Mouse (Mus musculus): ENCODE results near the gene Mat2a. TPM values are rescaled to one million over a fixed set of nuclear protein-coding genes. Genes with fewer than 3 reads are reported as not detected.
A peak's percentile ranks its signal among the peaks of the same experiment; 100 is the strongest.

The Mat2a gene
- total RNA-seq, 1 experiment: 407 TPM

DNA sequence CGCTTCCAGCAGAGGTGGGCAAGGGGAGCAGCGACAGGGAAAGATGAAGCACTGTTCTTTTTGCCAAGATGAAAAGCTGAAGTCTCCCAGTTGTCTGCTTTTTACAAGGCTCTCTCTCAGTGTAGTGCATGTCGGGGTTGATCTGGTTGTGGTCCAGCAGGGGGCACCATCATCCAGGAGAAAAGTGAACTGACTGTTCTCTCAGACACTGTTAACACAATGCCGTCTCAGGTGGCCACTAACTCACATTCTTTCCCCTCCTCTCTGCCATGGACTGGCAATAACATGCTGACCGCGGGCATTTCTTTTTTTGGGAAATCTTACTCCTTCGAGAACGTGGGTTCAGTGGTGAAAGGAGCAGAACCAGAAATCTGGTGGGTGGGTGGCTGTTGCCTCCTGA, 11.3 kb downstream of the Mat2a start:
- TF ChIP-seq HCFC1 (IDR thresholded peaks at IDR 0.05; ENCODE audit: borderline replicate concordance, insufficient read depth, low read length) (no peak), ZNF384 (IDR thresholded peaks at IDR 0.05; ENCODE audit: low read depth, low read length) (no peak), CHD2 (IDR thresholded peaks at IDR 0.05; ENCODE audit: low read depth, low read length) (no peak), ZC3H11A (IDR thresholded peaks at IDR 0.05; ENCODE audit: borderline replicate concordance, low read depth, low read length) (no peak; the same call in none of the 2 replicates), MAFK (IDR thresholded peaks at IDR 0.05; ENCODE audit: insufficient read depth, low read depth, low read length) (no peak)
- H3K27ac ChIP-seq (ENCODE audit: insufficient read depth, low read depth, low read length, poor library complexity, severe bottlenecking): no peak overlapping the region
- H3K4me3 ChIP-seq (ENCODE audit: insufficient read depth in 1 of 2, low read depth in 1 of 2, low read length in 2 of 2, poor library complexity in 1 of 2, severe bottlenecking in 1 of 2): no peak overlapping the region
- H3K9me3 ChIP-seq (ENCODE audit: control insufficient read depth, insufficient read depth, low read depth, low read length): no peaks in the 10 kb centered on the region
- DNase-seq (ENCODE audit: low read depth, low spot score): peak; percentile 72
- H3K9ac ChIP-seq (ENCODE audit: insufficient read depth, low read depth, low read length, poor library complexity, severe bottlenecking): no peak overlapping the region
- H3K4me1 ChIP-seq (ENCODE audit: control insufficient read depth in 2 of 2, insufficient read depth in 2 of 2, low read length in 2 of 2, poor library complexity in 1 of 2): no peaks in the 10 kb centered on the region
- peaks cover 12% of the 10 kb centered on the region for H3K36me3 ChIP-seq (ENCODE audit: control insufficient read depth, insufficient read depth, low read length, poor library complexity, severe bottlenecking)
- in situ Hi-C loops (cut with MboI; ENCODE audit: low sequenced_read_pairs in 2 of 2, unreplicated experiment in 2 of 2): loop anchor here (5.0 kb wide), 1 partner anchor 109 kb away; no protein-coding TSS in a partner anchor

DNA sequence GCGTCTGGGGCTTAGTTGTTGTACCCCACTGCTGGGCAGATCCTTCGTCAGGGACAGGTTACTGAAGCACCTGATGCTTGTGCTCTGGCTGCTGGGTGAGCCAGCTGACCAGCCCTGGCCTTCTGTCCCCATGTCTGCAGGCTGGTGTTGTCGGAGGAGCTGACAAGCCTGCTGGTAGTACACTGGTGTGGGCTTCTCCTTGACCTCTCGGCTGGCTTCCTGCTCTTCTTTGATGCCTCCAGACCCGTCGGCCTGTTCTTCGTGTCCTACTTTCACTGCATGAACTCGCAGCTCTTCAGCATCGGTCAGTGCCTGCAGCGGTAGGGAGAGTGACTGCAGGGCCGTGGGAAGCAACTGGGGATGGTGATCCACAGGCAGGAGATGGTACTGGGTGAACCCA, 13.7 kb downstream of the Mat2a start:
- peaks cover 12% of the 10 kb centered on the region for H3K36me3 ChIP-seq (ENCODE audit: control insufficient read depth, insufficient read depth, low read length, poor library complexity, severe bottlenecking)
- no peak overlapping the region for H3K27ac ChIP-seq (ENCODE audit: insufficient read depth, low read depth, low read length, poor library complexity, severe bottlenecking)
- no peak overlapping the region for H3K4me3 ChIP-seq (ENCODE audit: insufficient read depth in 1 of 2, low read depth in 1 of 2, low read length in 2 of 2, poor library complexity in 1 of 2, severe bottlenecking in 1 of 2)
- no peaks in the 10 kb centered on the region for H3K9me3 ChIP-seq (ENCODE audit: control insufficient read depth, insufficient read depth, low read depth, low read length)
- no peak for DNase-seq (ENCODE audit: low read depth, low spot score)
- no peak for TF ChIP-seq MAFK (IDR thresholded peaks at IDR 0.05; ENCODE audit: insufficient read depth, low read depth, low read length)
- TF ChIP-seq HCFC1 (IDR thresholded peaks at IDR 0.05; ENCODE audit: borderline replicate concordance, insufficient read depth, low read length): no peak
- TF ChIP-seq ZNF384 (IDR thresholded peaks at IDR 0.05; ENCODE audit: low read depth, low read length): no peak
- TF ChIP-seq CHD2 (IDR thresholded peaks at IDR 0.05; ENCODE audit: low read depth, low read length): no peak
- no peak for TF ChIP-seq ZC3H11A (IDR thresholded peaks at IDR 0.05; ENCODE audit: borderline replicate concordance, low read depth, low read length)
- H3K4me1 ChIP-seq (ENCODE audit: control insufficient read depth in 2 of 2, insufficient read depth in 2 of 2, low read length in 2 of 2, poor library complexity in 1 of 2): no peaks in the 10 kb centered on the region
- H3K9ac ChIP-seq (ENCODE audit: insufficient read depth, low read depth, low read length, poor library complexity, severe bottlenecking): no peak overlapping the region
- in situ Hi-C loops (cut with MboI; ENCODE audit: low sequenced_read_pairs in 2 of 2, unreplicated experiment in 2 of 2): loop anchor here (5.0 kb wide), 1 partner anchor 112 kb away; no protein-coding TSS in a partner anchor

DNA sequence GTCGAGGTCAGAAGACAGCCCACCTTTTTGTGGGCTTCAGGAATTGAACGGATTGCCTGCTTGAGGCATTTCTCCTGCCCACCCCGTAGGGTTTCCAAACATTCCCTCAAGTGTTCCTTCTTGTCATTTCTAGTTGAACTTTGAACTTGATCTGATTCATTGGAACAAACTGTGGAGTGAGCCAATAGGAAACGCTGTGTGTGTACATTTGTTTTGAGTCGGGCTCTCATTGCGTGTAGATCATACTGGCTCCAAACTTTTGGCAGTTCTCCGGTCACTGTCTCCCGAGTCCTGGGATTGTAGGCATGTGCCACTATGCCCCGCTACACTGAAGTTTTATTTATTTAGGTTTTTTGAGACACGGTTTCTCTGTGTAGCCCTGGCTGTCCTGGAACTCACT, 18.5 kb downstream of the Mat2a start:
- DNase-seq (ENCODE audit: low read depth, low spot score): no peak
- H3K4me3 ChIP-seq (ENCODE audit: insufficient read depth in 1 of 2, low read depth in 1 of 2, low read length in 2 of 2, poor library complexity in 1 of 2, severe bottlenecking in 1 of 2): no peak overlapping the region
- H3K9ac ChIP-seq (ENCODE audit: insufficient read depth, low read depth, low read length, poor library complexity, severe bottlenecking): no peak overlapping the region
- no peaks in the 10 kb centered on the region for H3K9me3 ChIP-seq (ENCODE audit: control insufficient read depth, insufficient read depth, low read depth, low read length)
- no peak overlapping the region for H3K27ac ChIP-seq (ENCODE audit: insufficient read depth, low read depth, low read length, poor library complexity, severe bottlenecking)
- TF ChIP-seq MAFK (IDR thresholded peaks at IDR 0.05; ENCODE audit: insufficient read depth, low read depth, low read length): no peak
- TF ChIP-seq CHD2 (IDR thresholded peaks at IDR 0.05; ENCODE audit: low read depth, low read length): no peak
- TF ChIP-seq ZNF384 (IDR thresholded peaks at IDR 0.05; ENCODE audit: low read depth, low read length): no peak
- TF ChIP-seq HCFC1 (IDR thresholded peaks at IDR 0.05; ENCODE audit: borderline replicate concordance, insufficient read depth, low read length): no peak
- TF ChIP-seq ZC3H11A (IDR thresholded peaks at IDR 0.05; ENCODE audit: borderline replicate concordance, low read depth, low read length): no peak
- peaks cover 12% of the 10 kb centered on the region for H3K36me3 ChIP-seq (ENCODE audit: control insufficient read depth, insufficient read depth, low read length, poor library complexity, severe bottlenecking)
- in situ Hi-C loops (cut with MboI; ENCODE audit: low sequenced_read_pairs in 2 of 2, unreplicated experiment in 2 of 2): loop anchor here (25.0 kb wide), 1 partner anchor 416 kb away; no protein-coding TSS in a partner anchor
- H3K4me1 ChIP-seq (ENCODE audit: control insufficient read depth in 2 of 2, insufficient read depth in 2 of 2, low read length in 2 of 2, poor library complexity in 1 of 2): no peaks in the 10 kb centered on the region

DNA sequence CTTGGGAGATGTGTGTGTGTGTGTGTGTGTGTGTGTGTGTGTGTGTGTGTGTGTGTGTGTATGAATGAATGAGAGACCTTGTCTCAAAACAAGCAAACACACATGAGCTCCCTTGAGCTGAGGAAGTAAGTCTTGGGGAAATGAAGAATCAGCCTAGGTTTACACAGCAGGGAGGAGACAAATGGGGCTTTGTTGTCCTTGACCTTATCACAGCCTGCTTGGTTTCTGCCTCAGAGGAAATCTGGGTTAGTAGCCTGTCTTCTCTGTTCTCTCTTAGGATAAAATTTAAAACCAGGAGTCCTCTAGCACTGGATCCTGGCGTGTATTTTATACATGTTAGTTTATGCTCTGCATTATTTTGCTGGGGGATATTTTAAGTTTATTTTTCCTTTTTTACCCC, 19.6 kb downstream of the Mat2a start:
- H3K9ac ChIP-seq (ENCODE audit: insufficient read depth, low read depth, low read length, poor library complexity, severe bottlenecking): no peak overlapping the region
- DNase-seq (ENCODE audit: low read depth, low spot score): no peak
- in situ Hi-C loops (cut with MboI; ENCODE audit: low sequenced_read_pairs in 2 of 2, unreplicated experiment in 2 of 2): loop anchor here (25.0 kb wide), 1 partner anchor 417 kb away; no protein-coding TSS in a partner anchor
- peaks cover 10% of the 10 kb centered on the region for H3K36me3 ChIP-seq (ENCODE audit: control insufficient read depth, insufficient read depth, low read length, poor library complexity, severe bottlenecking)
- H3K4me3 ChIP-seq (ENCODE audit: insufficient read depth in 1 of 2, low read depth in 1 of 2, low read length in 2 of 2, poor library complexity in 1 of 2, severe bottlenecking in 1 of 2): no peak overlapping the region
- no peaks in the 10 kb centered on the region for H3K9me3 ChIP-seq (ENCODE audit: control insufficient read depth, insufficient read depth, low read depth, low read length)
- H3K27ac ChIP-seq (ENCODE audit: insufficient read depth, low read depth, low read length, poor library complexity, severe bottlenecking): no peak overlapping the region
- no peak for TF ChIP-seq MAFK (IDR thresholded peaks at IDR 0.05; ENCODE audit: insufficient read depth, low read depth, low read length)
- TF ChIP-seq CHD2 (IDR thresholded peaks at IDR 0.05; ENCODE audit: low read depth, low read length): no peak
- H3K4me1 ChIP-seq (ENCODE audit: control insufficient read depth in 2 of 2, insufficient read depth in 2 of 2, low read length in 2 of 2, poor library complexity in 1 of 2): no peaks in the 10 kb centered on the region

DNA sequence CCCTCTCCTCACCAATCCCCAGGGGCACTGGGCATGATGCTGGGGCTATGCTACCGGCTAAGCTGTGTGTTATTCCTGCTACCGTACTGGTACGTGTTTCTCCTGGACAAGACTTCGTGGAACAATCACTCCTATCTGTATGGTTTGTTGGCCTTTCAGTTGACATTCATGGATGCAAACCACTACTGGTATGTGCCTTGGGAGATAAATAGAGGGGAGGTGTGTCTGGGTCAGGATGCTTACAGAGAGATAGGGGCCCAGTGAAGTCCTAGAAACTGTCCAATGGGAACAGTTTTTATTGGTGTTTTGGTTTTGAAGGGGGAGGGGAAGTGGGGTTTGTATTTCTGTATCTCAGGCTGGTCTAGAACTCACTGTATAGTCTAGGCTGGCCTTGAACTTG, 21.1 kb downstream of the Mat2a start:
- TF ChIP-seq HCFC1 (IDR thresholded peaks at IDR 0.05; ENCODE audit: borderline replicate concordance, insufficient read depth, low read length) (no peak), MAFK (IDR thresholded peaks at IDR 0.05; ENCODE audit: insufficient read depth, low read depth, low read length) (no peak), ZNF384 (IDR thresholded peaks at IDR 0.05; ENCODE audit: low read depth, low read length) (no peak), ZC3H11A (IDR thresholded peaks at IDR 0.05; ENCODE audit: borderline replicate concordance, low read depth, low read length) (no peak), CHD2 (IDR thresholded peaks at IDR 0.05; ENCODE audit: low read depth, low read length) (no peak)
- no peak overlapping the region for H3K4me3 ChIP-seq (ENCODE audit: insufficient read depth in 1 of 2, low read depth in 1 of 2, low read length in 2 of 2, poor library complexity in 1 of 2, severe bottlenecking in 1 of 2)
- H3K4me1 ChIP-seq (ENCODE audit: control insufficient read depth in 2 of 2, insufficient read depth in 2 of 2, low read length in 2 of 2, poor library complexity in 1 of 2): no peaks in the 10 kb centered on the region
- in situ Hi-C loops (cut with MboI; ENCODE audit: low sequenced_read_pairs in 2 of 2, unreplicated experiment in 2 of 2): loop anchor here (25.0 kb wide), 1 partner anchor 419 kb away; no protein-coding TSS in a partner anchor
- H3K36me3 ChIP-seq (ENCODE audit: control insufficient read depth, insufficient read depth, low read length, poor library complexity, severe bottlenecking): peaks cover 2% of the 10 kb centered on the region; the same call in 1 of the 2 replicates
- no peak for DNase-seq (ENCODE audit: low read depth, low spot score)
- H3K9ac ChIP-seq (ENCODE audit: insufficient read depth, low read depth, low read length, poor library complexity, severe bottlenecking): no peak overlapping the region
- no peak overlapping the region for H3K27ac ChIP-seq (ENCODE audit: insufficient read depth, low read depth, low read length, poor library complexity, severe bottlenecking)
- H3K9me3 ChIP-seq (ENCODE audit: control insufficient read depth, insufficient read depth, low read depth, low read length): no peaks in the 10 kb centered on the region
